Mouse (Mus musculus): ENCODE results near the gene Hs6st2.

Hs6st2 gene

DNA sequence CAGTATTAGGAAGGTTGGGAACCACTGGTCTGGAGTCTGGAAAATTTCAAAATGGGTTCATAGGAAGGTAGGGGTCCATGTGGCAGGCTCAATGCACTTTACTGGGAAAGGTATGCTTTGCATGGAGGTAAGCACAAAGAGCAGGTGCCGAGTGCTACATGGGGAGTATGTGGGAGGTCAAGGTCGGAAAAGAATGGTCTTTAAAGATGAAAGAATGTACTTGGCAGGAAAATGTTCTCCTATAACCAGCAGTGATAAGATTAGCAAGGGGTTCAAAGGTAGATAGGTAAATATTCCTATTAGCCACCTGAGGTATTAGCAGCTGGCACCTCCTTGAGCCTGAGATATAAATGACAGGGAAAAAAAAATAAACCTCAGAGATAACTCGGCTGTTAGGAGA lies 338.1 kb downstream of the Hs6st2 start:
- no peak for DNase-seq (ENCODE audit: low spot score)

Measured in MN1 (cell line).